Mouse (Mus musculus) heart, postnatal 4 days (tissue): ENCODE results near the gene Mrnip. TPM values are rescaled to one million over a fixed set of nuclear protein-coding genes. Genes with fewer than 3 reads are reported as not detected.

Experiments
- DNase-seq: peaks from one replicate; pipeline ENCODE4 v3.0.0; 2021
- total RNA-seq, 2 experiments: library from RNA; stranded (reverse); gene quantifications; 2 replicates each; pipeline ENCODE4 v1.2.3; 2021

Mrnip gene
- total RNA-seq, 2 experiments from 2014 or later = 7.7 to 8.0 TPM

GRCm38 (mm10) chr11:50161578-50162304, 12.5 kb upstream of the Mrnip start:
- peak; percentile 73 for DNase-seq

DNA sequence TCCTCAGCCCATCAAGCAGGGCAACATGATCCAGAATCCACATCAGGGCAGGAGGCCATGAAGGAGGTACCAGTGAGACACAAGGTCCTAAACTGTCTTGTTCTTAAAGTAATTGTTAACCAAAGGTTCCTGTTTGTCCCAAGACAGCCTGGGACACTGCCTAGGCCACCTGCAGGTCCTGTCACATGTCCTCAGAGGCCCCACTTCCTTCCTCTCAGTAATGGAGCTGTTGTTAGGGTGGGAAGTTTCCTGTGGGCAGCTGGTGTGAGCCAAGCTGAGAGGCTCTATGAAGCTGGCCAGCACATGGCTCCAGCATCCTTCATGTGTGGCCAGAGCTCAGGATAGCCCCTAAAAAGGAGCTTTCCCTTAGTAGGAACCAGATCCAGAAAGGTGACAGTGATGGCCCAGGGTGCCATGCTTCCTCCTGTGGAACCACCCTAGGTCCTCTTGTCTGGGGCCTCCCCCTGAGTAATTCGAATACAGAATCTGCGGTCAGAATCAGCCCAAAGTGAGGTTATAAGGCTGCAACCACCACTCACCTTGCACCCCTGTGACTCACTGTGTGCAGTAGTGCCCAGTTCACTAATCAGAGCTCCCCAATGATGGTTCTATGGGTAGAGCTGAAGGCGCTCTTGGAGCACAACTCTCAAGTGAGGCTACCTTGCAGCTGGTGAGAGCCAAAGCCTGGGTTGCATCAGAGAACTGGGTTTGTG, 11.8 kb upstream of the Mrnip start:
- no peak for DNase-seq

DNA sequence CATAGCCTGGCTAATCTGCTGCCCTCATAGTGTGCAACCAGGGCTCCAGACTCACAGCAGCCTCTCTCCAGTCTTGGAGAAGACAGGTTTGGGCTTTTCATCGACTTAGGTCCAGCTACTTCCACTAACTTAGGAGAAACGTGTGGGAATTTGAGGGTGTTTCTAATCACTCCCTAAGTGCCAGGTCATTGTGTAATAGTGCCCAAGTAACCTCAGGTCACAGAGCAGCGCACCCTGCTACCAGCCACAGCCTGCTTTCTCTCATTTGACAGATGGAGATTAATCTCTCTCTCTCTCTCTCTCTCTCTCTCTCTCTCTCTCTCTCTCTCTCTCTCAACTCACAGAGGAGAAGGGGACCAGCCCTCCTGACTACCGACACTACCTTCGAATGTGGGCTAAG, 5.9 kb upstream of the Mrnip start:
- no peak for DNase-seq

- peak; percentile 98 for DNase-seq
These were observed 515 bp downstream of the Mrnip start for GRCm38 (mm10) chr11:50174730-50175187.

DNA sequence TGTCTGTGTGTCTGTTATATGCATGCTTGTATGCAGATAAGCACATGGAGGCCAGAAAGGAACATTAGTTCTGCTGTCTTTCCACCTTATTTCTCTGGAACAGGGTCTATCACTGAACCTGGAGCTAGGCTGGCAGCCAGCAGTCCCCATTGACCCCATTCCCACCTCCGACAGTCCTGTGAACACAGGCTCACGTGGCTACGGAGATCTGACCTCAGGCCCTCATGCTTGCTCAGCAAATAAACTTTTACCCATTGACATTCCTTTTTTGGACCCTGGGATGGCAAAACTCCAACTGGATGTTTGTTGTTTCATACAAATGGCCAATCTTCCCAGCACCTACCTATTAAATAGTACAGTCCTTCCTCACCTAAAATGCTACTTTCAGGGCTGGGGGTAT, 2.1 kb downstream of the Mrnip start:
- no peak for DNase-seq

DNA sequence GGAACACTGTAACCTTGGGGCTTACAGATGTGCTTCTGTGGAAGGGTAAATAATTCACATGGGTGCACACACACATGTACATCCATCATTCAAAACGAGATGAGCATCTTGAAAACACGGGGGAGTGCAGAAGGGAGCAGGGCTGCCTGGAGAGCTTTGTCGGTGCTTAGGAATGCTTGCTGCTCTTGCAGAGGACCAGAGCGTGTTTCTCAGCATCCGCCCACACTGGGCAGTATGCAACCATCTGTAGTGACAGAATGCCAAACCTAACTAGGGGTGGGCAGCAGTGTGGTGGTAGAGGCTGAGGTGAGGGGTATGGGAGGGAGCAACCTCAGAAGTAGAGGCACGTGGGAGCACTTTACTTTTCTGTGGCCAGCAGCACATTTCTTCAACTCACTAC, 2.9 kb downstream of the Mrnip start:
- no peak for DNase-seq

- no peak for DNase-seq
These were observed 4.6 kb downstream of the Mrnip start for GRCm38 (mm10) chr11:50178532-50179488.

GRCm38 (mm10) chr11:50180478-50181231, 6.4 kb downstream of the Mrnip start:
- DNase-seq = no peak

- no peak for DNase-seq
These were observed 8.5 kb downstream of the Mrnip start for GRCm38 (mm10) chr11:50182702-50183101.

- no peak for DNase-seq
These were observed 10.5 kb downstream of the Mrnip start for GRCm38 (mm10) chr11:50184788-50185187.

- DNase-seq = no peak
These were observed 14.4 kb downstream of the Mrnip start for GRCm38 (mm10) chr11:50188682-50189081.

DNA sequence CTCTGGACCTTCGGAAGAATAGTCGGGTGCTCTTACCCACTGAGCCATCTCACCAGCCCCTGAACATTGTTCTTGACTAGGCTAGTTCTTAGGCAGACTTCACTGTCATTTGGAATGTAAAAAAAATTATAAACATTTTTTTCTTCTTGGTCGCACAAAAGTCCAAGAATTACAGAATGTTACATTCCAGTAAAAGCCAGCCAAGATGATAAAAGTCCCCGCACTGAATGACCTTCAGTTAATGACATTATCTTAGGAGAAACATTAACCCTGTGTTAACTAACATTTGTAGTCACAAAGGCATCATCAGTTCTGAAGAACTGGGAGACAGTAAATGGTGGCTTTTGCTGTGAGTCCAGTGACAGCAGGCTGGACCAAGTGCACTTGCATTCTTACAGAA, 16.1 kb downstream of the Mrnip start:
- no peak for DNase-seq

GRCm38 (mm10) chr11:50192278-50192677, 18.0 kb downstream of the Mrnip start:
- no peak for DNase-seq

GRCm38 (mm10) chr11:50194070-50194469, 19.8 kb downstream of the Mrnip start:
- DNase-seq = no peak

- no peak for DNase-seq
These were observed 20.5 kb downstream of the Mrnip start for GRCm38 (mm10) chr11:50194793-50195192.

GRCm38 (mm10) chr11:50197500-50197899, 23.3 kb downstream of the Mrnip start:
- no peak for DNase-seq

DNA sequence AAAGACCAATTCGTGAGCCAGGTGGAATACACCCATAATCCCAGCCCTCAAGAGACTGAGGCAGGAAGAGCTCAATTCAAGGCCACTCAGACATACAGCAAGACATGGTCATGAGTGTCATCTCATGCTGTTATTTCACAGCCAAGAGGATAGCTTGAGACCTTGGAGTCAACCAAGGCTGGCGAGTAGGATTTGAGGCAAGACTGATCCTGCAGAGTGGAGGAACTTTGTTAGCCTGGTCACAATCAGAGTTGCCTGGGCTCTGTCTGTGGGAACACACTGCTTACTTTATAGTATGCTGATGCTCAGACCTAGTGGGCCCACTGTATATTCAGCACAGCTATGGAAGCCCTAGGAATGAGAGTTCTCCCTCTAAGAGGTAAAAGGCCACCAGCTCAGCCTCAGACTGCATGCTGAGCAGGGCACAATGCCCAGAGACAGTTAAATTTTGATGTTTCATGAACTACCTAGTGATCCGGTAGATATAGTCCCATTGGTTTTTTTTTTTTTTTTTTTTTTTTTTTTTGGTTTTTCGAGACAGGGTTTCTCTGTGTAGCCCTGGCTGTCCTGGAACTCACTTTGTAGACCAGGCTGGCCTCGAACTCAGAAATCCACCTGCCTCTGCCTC, 24.1 kb downstream of the Mrnip start:
- DNase-seq = no peak

DNA sequence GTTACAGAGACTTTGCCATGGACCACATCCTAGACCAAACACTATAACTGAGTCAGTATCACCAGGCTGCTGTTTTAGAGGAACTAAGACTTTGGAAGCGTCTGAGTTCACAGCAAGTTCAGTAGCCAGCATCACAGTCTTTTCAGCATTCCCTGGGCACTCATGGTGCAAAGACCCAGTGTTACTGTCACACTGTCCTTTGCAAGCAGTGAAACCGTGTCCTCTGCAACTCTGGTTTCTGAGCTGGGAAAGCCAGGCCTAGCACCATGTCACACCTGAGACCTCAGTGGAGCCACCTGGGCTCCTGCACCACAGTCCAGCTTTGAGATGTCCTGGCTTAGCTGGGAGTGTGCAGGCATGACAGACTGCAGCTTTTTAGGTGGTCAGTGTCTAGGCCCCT, 24.7 kb downstream of the Mrnip start:
- DNase-seq = no peak

DNA sequence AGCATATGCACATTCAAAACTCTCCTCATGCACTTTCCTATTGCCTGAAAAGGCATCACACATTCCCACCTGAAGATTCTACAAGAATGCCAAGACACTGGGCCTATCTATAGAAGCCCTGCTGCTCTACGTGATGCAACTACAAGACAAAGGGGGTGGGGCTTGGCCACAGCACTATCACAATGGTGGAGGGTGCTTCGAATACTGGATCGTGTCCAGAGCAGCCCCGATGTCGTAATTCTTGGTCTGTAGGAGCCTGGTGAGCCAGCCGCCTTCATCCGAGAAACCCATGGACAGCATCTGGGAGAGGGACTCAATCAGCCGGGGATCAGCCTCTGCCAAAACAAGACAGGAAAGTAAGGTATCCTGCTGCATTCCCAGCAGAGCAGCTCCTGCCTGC, 26.4 kb downstream of the Mrnip start:
- no peak for DNase-seq

DNA sequence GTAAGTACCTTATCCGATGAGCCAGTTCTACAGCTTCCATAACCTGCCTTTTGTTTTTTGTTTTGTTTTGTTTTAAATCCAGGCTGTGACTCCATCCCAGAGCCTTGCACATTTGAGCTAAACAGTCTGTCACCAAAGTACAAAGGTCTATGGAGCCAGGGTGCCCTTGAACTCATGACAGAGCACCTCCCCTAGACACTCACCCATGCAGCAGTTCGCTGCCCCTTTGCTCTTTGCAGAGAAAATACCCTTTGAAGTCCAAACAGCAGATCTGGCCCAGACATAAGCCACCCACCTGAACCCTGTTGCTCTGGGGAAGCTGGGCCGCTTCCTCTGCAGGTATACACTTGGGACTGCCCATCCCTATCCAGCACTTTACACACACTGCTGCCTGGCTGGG, 27.3 kb downstream of the Mrnip start:
- DNase-seq = no peak

DNA sequence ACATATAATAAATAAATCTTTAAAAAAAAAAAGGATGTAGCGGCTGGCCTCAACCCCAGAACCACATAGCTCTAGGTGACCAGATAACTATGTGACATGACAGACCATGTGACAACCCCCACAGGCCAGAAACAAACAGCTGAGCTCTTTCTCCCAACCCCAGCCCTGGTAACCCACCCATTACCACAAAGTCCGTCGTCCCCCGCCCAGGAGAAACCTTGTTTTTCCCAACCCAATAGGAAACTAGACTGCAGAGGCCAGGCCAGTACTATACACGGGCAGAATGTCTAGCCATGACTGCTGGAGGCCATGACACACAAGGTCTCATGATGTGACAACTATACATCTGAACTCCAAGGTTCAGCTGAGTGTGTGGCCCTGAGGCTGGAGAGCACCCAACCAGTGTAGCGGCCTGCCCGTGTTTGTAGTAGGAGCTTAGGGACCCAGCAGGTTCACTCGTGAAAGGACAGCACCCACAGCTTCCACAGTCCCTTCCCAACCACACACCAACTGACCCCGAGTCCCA, 29.1 kb downstream of the Mrnip start:
- DNase-seq = no peak
